Mouse (Mus musculus) neutrophil, adult 5-6 weeks (primary cell): ENCODE results near the gene Atp8b4. TPM values are rescaled to one million over a fixed set of nuclear protein-coding genes. Genes with fewer than 3 reads are reported as not detected.

Experiments
- total RNA-seq: library from RNA; stranded (forward); fragments of 200-1000 nt; gene quantifications from 2 replicates; pipeline ENCODE4 v1.2.3, GENCODE M21; 2017

The Atp8b4 gene
- total RNA-seq, 1 experiment from 2014 or later = 76.6 TPM

Other genes starting within 250 kb of the Atp8b4 start
- gene Slc27a2, start 51.7 kb upstream of the Atp8b4 start, total RNA-seq = 1.4 and 2.8 TPM in 2 replicates
- 364 and 376 TPM in 2 replicates for gene Hdc, start 118.6 kb upstream of the Atp8b4 start, total RNA-seq
- 45.4 and 51.4 TPM in 2 replicates for gene Gabpb1, start 175.7 kb upstream of the Atp8b4 start, total RNA-seq
- gene Usp8, start 206.7 kb upstream of the Atp8b4 start, total RNA-seq = 68.1 and 79.6 TPM in 2 replicates